Mouse (Mus musculus) heart, postnatal 14 days (tissue): ENCODE data around the gene Gabra6. TPM values are rescaled to one million over a fixed set of nuclear protein-coding genes. Genes with fewer than 3 reads are reported as not detected.

Experiments
- DNase-seq, 2 experiments: peaks; one replicate each; pipeline ENCODE4 v3.0.0; 2021 to 2022
- intact Hi-C: fragments of 180-260 bp; cut with DNase I; formaldehyde crosslinking; loops from one replicate; pipeline ENCODE4 v1.15.1; 2025
- long read RNA-seq, 2 experiments: library from polyadenylated mRNA; stranded (forward); transcript quantifications; one replicate each; pipeline ENCODE4 v2.0.0; 2021
- total RNA-seq, 2 experiments: library from RNA; stranded (reverse); gene quantifications; 2 replicates each; pipeline ENCODE4 v1.2.3; 2021

Gene Gabra6
- not detected for total RNA-seq
- long read RNA-seq, experiment 1: 0 reads
- long read RNA-seq, experiment 2: 0 reads

DNA sequence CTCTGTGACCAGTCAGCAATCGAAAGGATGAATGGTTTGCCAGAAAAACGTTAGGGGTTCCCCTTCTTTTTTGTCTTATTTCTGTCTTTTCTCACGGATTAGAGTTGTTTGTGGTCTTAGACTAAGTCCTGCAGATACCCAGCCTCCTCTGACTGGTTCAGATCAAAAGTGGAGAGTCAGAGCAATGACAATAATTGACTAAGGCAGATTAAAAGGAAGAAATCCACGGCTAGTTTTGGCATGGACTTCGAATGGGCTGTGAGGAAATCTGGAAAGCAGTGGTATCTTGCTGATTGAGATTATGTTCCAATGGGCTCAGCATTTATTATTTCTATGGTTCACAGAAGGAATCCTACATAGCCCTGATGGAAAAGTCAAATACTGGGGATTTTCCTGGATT is at the start of gene Gabra6:
TSS of gene Gabra6 (minus strand) at position 191 of the 400 bp plus-strand sequence.
- DNase-seq: no peak
- intact Hi-C loops: no loop called here

DNA sequence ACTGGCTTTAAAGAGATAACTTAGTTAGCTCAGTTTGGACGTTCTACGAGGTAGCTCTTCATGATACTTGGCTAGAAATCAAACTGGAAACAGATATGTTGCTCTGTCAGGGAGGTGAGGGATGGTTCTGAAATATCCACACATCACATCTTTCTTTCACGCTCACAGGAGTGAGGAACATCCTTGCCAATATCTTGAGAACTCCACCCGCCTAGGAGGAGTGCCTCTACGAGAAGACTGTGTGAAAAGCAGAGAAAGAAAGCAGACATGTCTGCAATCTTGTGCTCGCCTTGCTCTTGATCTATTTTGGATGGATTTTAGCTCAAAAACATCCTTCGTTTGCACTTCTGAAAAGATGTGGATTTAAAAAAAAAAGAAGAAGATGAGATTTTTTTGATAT is 44.7 kb upstream of the Gabra6 start:
- intact Hi-C loops: no loop called here
- DNase-seq: no peak

DNA sequence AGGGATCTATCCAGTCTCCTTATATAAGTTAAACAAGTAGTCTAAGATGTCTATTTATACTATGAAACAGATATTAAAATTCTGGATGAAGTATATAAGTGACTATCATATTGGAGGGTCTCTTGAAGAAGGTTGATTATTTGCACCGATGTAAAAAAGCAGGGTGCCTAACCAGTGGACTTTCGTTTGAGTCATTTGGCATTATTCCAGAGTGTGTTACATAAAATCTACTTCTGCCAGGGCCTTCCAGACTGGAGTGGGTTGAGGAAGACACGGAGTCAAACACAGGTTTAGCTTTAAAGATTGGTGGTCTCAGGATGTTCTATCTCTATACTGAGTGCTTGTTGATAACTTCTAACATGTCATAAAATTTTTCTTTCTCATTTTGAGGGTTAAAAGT is 11.2 kb upstream of the Gabra6 start:
- no peak for DNase-seq
- intact Hi-C loops: no loop called here

DNA sequence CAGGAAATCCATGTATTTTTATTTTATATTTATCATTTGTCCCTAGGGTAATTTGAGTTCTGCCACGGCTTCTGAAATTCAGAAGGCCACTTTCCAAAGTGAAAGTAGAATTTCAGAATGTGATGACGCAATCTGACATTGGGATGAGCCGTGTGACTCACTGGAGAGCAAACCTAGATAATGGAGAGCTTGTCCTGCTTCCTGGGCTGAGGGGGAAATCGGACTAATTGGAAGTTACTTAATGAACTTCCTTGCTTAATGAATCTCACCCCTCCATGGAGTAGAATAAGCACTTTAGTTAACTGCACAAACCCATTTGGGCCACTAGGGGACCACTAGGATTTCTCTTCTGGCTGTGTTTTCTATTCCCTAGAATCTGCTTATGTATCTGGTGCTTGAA is 5.4 kb upstream of the Gabra6 start:
- DNase-seq: no peak
- intact Hi-C loops: no loop called here

DNA sequence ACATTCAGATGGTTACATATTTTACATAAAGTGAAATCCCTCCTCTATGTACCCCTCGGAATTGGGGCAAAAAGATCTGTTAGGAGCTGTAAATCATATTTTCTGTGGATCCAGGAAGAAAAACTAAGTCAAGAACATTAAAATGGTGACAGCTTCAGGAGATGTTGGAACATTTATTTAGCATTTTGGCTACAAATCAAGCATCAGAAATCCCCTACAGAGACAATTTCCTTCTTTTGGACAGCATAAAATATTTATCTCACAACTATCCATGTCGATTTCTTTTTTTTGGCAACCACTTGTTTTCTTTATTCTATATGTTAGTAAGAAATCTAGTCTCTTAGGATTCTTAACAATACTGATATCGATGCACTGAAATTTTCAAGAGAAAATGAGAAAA is 688 bp upstream of the Gabra6 start:
- DNase-seq: no peak
- intact Hi-C loops: no loop called here

DNA sequence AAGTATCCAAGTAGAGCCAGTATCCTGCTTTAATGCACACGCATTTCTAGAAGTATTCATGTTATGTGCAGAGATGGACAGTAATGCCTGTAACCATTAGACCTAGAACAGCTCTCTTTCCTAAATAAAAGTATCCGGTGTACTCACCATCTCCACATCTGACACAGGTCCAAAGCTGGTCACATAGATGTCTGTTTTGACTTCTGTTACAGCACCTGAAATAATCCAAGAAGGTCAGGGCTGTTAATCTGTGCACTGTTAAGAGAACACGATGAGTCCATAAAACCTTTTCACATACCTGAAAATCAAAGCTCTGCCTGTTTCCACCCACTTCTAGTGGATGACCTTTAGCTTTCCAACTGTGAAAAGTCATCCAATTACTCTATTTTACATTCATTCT is 1.4 kb downstream of the Gabra6 start:
- no peak for DNase-seq
- intact Hi-C loops: no loop called here

DNA sequence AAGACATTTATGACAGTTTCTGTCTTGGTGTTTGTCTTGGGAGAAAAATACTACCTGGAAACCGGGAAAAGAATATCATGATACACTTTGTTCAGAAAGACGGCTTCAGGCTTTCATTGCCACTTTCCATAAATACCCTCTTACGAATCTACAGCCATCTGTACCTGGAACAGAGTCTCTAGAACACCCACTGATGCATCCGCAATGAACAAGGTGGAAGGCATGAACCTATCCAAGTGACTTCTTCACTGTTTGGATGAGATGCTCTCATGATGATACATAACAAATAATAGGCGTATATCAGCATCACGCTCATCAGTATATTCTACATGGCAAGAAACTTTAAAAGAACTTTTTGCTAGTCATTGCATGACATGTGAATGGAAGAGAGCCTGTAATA is 1.8 kb downstream of the Gabra6 start:
- no peak for DNase-seq
- intact Hi-C loops: no loop called here

DNA sequence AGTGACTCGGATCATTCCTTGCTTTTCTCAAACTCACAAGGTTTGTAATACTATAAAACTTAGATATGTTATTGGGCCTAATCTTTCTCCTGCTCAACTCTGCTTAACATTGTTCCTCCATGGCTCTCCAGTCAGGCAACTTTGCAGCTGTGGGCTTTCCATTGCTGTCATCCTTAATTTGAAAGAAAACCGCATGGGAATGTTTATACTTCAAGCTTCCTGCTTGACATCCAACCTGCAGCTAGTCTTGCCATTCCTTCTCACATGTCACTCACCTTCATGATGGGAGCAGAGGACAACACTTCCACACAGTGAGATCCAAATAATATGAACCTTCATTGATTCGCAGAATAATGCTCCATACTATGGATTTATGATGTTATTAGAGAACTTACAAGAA is 2.9 kb downstream of the Gabra6 start:
- no peak for DNase-seq
- intact Hi-C loops: no loop called here

DNA sequence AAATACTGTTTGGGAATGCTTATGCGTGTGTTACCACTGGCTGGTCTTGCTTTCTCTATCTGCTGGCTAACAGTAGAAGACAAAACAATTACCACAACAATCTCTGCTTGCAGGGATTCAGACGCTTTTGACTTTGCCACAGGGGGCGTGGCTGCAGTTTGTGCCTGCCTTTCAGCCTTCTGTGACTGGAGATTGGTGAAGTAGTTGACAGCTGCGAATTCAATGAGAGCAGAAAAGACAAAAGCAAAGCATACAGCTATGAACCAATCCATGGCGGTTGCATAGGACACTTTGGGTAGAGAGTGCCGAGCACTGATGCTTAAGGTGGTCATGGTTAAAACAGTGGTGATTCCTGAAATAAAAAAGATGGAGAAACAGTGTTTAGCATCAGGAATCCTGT is 6.0 kb downstream of the Gabra6 start:
- intact Hi-C loops: no loop called here
- DNase-seq: no peak

DNA sequence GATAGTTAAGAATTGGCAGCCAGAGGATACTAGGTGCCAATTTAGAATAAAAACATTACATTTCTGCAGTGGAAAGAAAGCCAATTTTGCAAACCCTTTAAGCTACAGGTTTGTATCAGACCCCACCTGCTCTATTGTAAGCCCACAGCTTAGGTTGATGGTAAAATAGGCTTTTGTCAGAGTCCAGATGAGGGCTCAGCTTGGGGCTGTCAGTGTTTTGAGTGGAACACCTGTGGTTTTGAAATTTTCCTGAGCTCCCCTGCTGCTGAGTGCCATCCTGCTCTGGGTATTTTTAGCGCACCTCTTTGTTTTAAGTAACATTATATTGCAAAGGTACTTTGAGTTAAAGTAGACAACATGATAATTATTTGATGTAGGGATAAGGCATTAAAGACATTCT is 10.0 kb downstream of the Gabra6 start:
- intact Hi-C loops: no loop called here
- DNase-seq: no peak

DNA sequence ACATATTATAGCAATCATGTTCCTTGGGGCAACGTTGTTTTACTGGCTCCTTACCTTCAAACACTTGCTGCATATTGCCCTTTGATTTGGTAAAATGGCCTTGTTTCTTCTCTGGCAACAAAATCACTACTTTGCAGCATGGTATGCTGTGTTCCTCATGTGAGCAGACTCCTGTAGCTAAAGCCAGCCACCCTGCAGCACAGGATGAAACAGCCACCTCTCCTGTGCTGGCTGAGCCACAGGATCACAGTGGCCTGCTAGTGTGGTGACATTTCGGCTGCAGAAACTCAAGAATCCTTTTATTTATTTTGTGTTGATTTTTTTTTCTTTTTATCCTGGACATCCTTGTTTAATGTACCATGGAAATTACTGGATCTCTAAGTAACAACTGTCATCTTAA is 11.8 kb downstream of the Gabra6 start:
- intact Hi-C loops: no loop called here

DNA sequence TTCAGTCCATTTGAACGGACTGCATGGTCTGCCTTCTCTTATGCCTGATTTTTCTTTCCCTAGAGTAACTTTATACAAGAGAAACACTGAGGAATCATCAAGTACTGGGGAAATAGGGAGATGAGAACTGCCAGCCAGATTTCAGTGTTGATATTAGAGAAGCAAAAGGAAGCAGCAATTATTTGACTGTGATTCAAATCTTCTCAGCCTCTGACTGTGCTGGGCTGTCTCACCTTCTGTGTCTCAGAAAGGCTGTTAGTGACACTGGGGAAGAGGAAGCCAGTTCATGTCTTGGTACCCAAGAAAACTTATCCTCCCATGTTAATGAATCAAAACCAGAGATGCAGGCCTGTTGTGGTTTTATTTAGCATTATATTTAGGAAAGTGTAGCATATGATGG is 14.8 kb downstream of the Gabra6 start:
- intact Hi-C loops: no loop called here
- no peak for DNase-seq

More for the DNA sequence above, 11.8 kb downstream of the Gabra6 start:
- no peak for DNase-seq

DNA sequence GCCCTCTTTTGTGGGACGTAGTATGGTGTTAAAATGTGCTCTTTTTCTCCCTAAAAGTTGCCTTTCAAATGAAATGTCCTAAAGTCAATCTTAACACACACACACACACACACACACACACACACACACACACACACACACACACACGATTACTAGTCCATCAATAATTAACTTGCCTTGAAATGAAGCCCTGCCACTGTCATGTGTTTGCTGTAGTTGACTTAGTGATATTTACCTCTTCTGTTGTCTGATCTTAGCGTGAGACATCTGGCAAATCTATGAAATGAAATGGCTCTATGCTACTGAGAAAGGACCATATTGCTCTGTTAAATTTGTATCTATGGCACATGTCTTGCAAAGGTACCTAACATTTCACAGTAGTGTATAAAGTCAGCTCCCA is 61.9 kb downstream of the Gabra6 start:
- DNase-seq: no peak
- intact Hi-C loops: no loop called here

Other genes with a start within 250 kb of the Gabra6 start
- gene Gabra1, start 138.1 kb downstream of the Gabra6 start, total RNA-seq: under 1 TPM; 0.57 to 0.76 TPM
- gene Gabrb2, start 98.7 kb upstream of the Gabra6 start, total RNA-seq: 1 to 10 TPM; 1.4 to 2.1 TPM